Comparison of ENCODE assay signal across 8 mouse cellular contexts in genomic region chr12:72408111-72408891, GRCm38 (mm10). TPM values are rescaled to one million over a fixed set of nuclear protein-coding genes. Genes with fewer than 3 reads are reported as not detected.
DNase-seq lines count a peak whose midpoint lies in the region; ATAC-seq and TF ChIP-seq lines count a peak whose summit lies in the region.

No protein-coding gene starts in this region.

- under 1% methylated on average over 62 of the region's 63 CpGs for WGBS in hindbrain, embryonic 13.5 days

- H3K4me3 ChIP-seq in gastrocnemius, adult 2 months, result peak overlapping the region; percentile 78
- peak overlapping the region; percentile 90 for H3K4me3 ChIP-seq in hindbrain, embryonic 13.5 days
- peak overlapping the region; percentile 78 for H3K4me3 ChIP-seq in left cerebral cortex, adult 2 months

- peak overlapping the region; percentile 28; the same call in 1 of the 2 replicates for H3K27ac ChIP-seq in gastrocnemius, adult 2 months
- H3K27ac ChIP-seq in hindbrain, embryonic 13.5 days, result peak overlapping the region; percentile 92
- peak overlapping the region; percentile 97 for H3K27ac ChIP-seq in left cerebral cortex, adult 2 months

- no peaks in the 10 kb centered on the region for H3K36me3 ChIP-seq in hindbrain, embryonic 13.5 days

- no peak for TF ChIP-seq CTCF in gastrocnemius, adult 2 months (IDR thresholded peaks at IDR 0.05)
- no peak for TF ChIP-seq CTCF in left cerebral cortex, adult 2 months (IDR thresholded peaks at IDR 0.05)

- H3K9me3 ChIP-seq in hindbrain, embryonic 13.5 days, result no peaks in the 10 kb centered on the region

- DNase-seq in adrenal gland, postnatal 10 days, result peak; percentile 70
- peak; percentile 75 for DNase-seq in cerebellum, postnatal 36 days
- peak; percentile 72 for DNase-seq in gastrocnemius, adult 2 months
- peak; percentile 79 to 81 for DNase-seq in left cerebral cortex, adult 2 months (ENCODE audit: extremely low spot score in 1 of 2, low spot score in 2 of 2)
- DNase-seq in lung, postnatal 25 days (ENCODE audit: low spot score), result peak; percentile 16
- DNase-seq in retina, postnatal 1 day, result peak; percentile 83

- H3K27me3 ChIP-seq in hindbrain, embryonic 13.5 days, result no peaks in the 10 kb centered on the region

- H3K9ac ChIP-seq in hindbrain, embryonic 13.5 days, result peak overlapping the region; percentile 91

- H3K4me1 ChIP-seq in hindbrain, embryonic 13.5 days (replicated peaks), result peaks cover 23% of the 10 kb centered on the region

- peak; percentile 88 for ATAC-seq in hindbrain, embryonic 13.5 days (ENCODE audit: low FRiP score)
- no peak for ATAC-seq in erythroid progenitor cell, adult 5-6 weeks (replicated peaks; ENCODE audit: low FRiP score, poor library complexity, severe bottlenecking)

- H3K4me2 ChIP-seq in hindbrain, embryonic 13.5 days, result peak overlapping the region; percentile 85

- intact Hi-C loops in gastrocnemius, adult 2 months (cut with DNase I), result no loop called here
- intact Hi-C loops in left cerebral cortex, adult 2 months (cut with DNase I), result loop anchor here (5.0 kb wide), 1 partner anchor 171 kb away; no protein-coding TSS in a partner anchor

RNA-seq across cellular contexts. Expression of gene Rtn1, which starts 0.6 kb away (rescaled TPM):
- total RNA-seq in adrenal gland, postnatal 10 days (2021), result 10 to 100 TPM; 29.8 to 52.9 TPM
- total RNA-seq in gastrocnemius, adult 2 months (2021), result 1 to 10 TPM; 1.3 to 2.3 TPM
- polyA plus RNA-seq in hindbrain, embryonic 13.5 days (2015; fragmentation: Nextera tagmentation; extraction: Ambion mirVana), result 2,446 and 2,546 TPM in 2 replicates
- 1,000 to 10,000 TPM; 1,445 to 1,455 TPM for total RNA-seq in left cerebral cortex, adult 2 months (2021)
- 1.3 TPM in 1 of 2 replicates, not detected in the other for total RNA-seq in erythroid progenitor cell, adult 5-6 weeks (2015; ENCODE audit: low replicate concordance)
- total RNA-seq in erythroid progenitor cell, adult 5-6 weeks (2017; ENCODE audit: low replicate concordance), result not detected in 2 replicates

RNA-seq across cellular contexts. Expression of gene Lrrc9, which starts 33.4 kb away (rescaled TPM):
- total RNA-seq in adrenal gland, postnatal 10 days (2021), result 1 to 10 TPM; 2.1 to 3.2 TPM
- under 1 TPM in 1 of 2 experiments, not detected in 1; 0.10 TPM for total RNA-seq in gastrocnemius, adult 2 months (2021)
- polyA plus RNA-seq in hindbrain, embryonic 13.5 days (2015; fragmentation: Nextera tagmentation; extraction: Ambion mirVana), result 3.6 and 4.1 TPM in 2 replicates
- 1 to 10 TPM; 2.5 TPM for total RNA-seq in left cerebral cortex, adult 2 months (2021)
- total RNA-seq in erythroid progenitor cell, adult 5-6 weeks (2015; ENCODE audit: low replicate concordance), result not detected in 2 replicates
- total RNA-seq in erythroid progenitor cell, adult 5-6 weeks (2017; ENCODE audit: low replicate concordance), result not detected in 2 replicates

Comparison
In these comparisons a context has a peak if more than half of its experiments do, and no peak if none do; other contexts are left out.
1. DNase-seq: peak in every context shown above with its lines; median percentile 83 in retina, postnatal 1 day; 80 in left cerebral cortex, adult 2 months; 75 in cerebellum, postnatal 36 days; 72 in gastrocnemius, adult 2 months; 70 in adrenal gland, postnatal 10 days; 16 in lung, postnatal 25 days.
2. H3K27ac ChIP-seq: peak in every context shown above with its lines; median percentile 97 in left cerebral cortex, adult 2 months; 92 in hindbrain, embryonic 13.5 days; 28 in gastrocnemius, adult 2 months.
3. RNA of gene Rtn1, which starts 0.6 kb away (total RNA-seq): 1,445 to 1,455 TPM in left cerebral cortex, adult 2 months; 29.8 to 52.9 TPM in adrenal gland, postnatal 10 days, 1.3 to 2.3 TPM in gastrocnemius, adult 2 months and 1.3 TPM in erythroid progenitor cell, adult 5-6 weeks; every median in the first group is over 10 times any median in the second.
4. Peak in every context shown above with its lines, with median percentiles within 50 percentile points of each other: H3K4me3 ChIP-seq.